Mouse (Mus musculus) megakaryocyte, embryonic 14.5 days (primary cell): ENCODE results near the gene Scarf1.

ENCODE experiments used
- FLI1 ChIP-seq: IDR thresholded peaks from 2 replicates; pipeline ENCODE4 v1.6.1; 2012; ENCODE audit warnings: low read length, inconsistent platforms, mixed read lengths
- GATA1 ChIP-seq: IDR thresholded peaks from 3 replicates; pipeline ENCODE4 v1.6.1; 2012; ENCODE audit warnings: mixed read lengths, low read length, inconsistent platforms, borderline replicate concordance

DNA sequence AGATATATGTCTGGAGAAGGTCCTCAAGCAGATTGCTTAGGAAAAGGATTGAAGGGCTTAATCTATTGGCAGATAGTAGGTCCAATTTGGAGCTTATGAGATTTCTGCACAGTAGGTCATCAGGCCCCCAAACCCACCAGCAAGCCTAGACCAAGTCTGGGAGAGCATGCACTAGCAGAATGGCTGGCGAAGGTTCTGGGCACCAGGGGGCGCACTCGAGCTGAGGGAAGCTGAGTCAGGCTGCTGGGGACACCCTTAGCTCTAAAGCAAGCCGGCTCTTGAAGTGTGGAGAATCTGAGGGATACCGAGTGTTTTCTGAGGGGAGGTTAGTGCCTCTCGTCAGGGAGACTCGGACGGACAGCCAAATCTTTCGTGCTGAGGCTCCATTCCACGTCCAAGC lies 17.0 kb downstream of the Scarf1 start:
- TF ChIP-seq GATA1 (no peak), FLI1 (no peak)
